Mouse (Mus musculus): ENCODE results near the gene Wwox. TPM values are rescaled to one million over a fixed set of nuclear protein-coding genes. Genes with fewer than 3 reads are reported as not detected.

Gene Wwox
- total and polyA plus RNA-seq, 3 experiments = 7.6 to 61.8 (median 12.2) TPM

GRCm38 (mm10) chr8:114684046-114684702 is 244.7 kb downstream of the Wwox start (continued):
- no peak for TF ChIP-seq ZNF384 (IDR thresholded peaks at IDR 0.05; ENCODE audit: low read depth, low read length)
- no peak for TF ChIP-seq POLR2AphosphoS5 (IDR thresholded peaks at IDR 0.05; ENCODE audit: borderline replicate concordance, low read depth, low read length)

DNA sequence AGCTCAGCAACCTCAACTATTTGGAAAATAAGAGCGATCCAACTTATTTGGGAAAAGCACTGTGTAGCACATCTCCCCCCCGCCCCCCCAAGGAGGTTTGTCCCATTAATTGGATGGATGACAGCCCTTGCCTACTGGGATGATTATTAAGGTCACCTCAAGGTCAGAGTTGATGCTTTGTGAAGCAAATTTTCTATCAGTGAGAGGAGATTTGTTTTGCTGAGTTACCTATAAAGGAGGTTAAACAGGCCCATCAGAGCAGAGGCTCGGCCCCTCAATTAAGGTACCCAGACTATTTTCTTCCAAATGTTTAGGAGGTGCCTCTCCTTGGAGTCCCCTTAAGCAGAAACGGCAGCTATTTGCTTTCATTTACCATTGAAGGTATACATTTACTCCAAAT is 247.0 kb downstream of the Wwox start:
- Histone ChIP-seq H3K27ac (ENCODE audit: control insufficient read depth, low read depth, low read length) (no peak overlapping the region), H3K9ac (ENCODE audit: control insufficient read depth, low read depth, low read length, poor library complexity, severe bottlenecking) (no peak overlapping the region), H3K4me1 (ENCODE audit: control insufficient read depth in 1 of 2, insufficient read depth in 2 of 2, low read length in 2 of 2) (no peaks in the 10 kb centered on the region), H3K36me3 (ENCODE audit: control insufficient read depth in 1 of 2, insufficient read depth in 2 of 2, low read length in 2 of 2) (no peaks in the 10 kb centered on the region), H3K9me3 (replicated peaks; ENCODE audit: insufficient read depth, low read length) (no peaks in the 10 kb centered on the region), H3K27me3 (ENCODE audit: control insufficient read depth in 1 of 2, insufficient read depth in 2 of 2, low read length in 2 of 2) (no peaks in the 10 kb centered on the region), H3K79me2 (ENCODE audit: control insufficient read depth, insufficient read depth, low read length, poor library complexity) (no peaks in the 10 kb centered on the region), H3K4me3 (ENCODE audit: control insufficient read depth in 1 of 2, insufficient read depth in 1 of 2, low read depth in 2 of 2, low read length in 2 of 2) (no peak overlapping the region)
- DNase-seq (ENCODE audit: low read depth, low spot score) = no peak
- TF ChIP-seq UBTF (IDR thresholded peaks at IDR 0.05; ENCODE audit: borderline replicate concordance, insufficient read depth, low read depth, low read length) (no peak), TAL1 (IDR thresholded peaks at IDR 0.05; ENCODE audit: low read length) (no peak), ETS1 (IDR thresholded peaks at IDR 0.05; ENCODE audit: low read depth, low read length) (no peak), POLR2AphosphoS2 (IDR thresholded peaks at IDR 0.05; ENCODE audit: low read length) (no peak), USF1 (IDR thresholded peaks at IDR 0.05; ENCODE audit: low read depth, low read length) (no peak), GABPA (IDR thresholded peaks at IDR 0.05; ENCODE audit: low read depth, low read length) (no peak), TBP (IDR thresholded peaks at IDR 0.05; ENCODE audit: low read depth, low read length) (no peak), ZNF384 (IDR thresholded peaks at IDR 0.05; ENCODE audit: low read depth, low read length) (no peak), CTCF (IDR thresholded peaks at IDR 0.05 in 2 of 3, conservative IDR thresholded peaks at IDR 0.05 in 1 of 3; ENCODE audit: control insufficient read depth in 1 of 3, insufficient read depth in 1 of 3, low read depth in 2 of 3, low read length in 3 of 3, poor library complexity in 1 of 3, severe bottlenecking in 1 of 3) (no peak), MAX (IDR thresholded peaks at IDR 0.05; ENCODE audit: low read length) (no peak), RCOR1 (IDR thresholded peaks at IDR 0.05; ENCODE audit: low read depth, low read length) (no peak), ZC3H11A (IDR thresholded peaks at IDR 0.05; ENCODE audit: low read depth, low read length) (no peak), RAD21 (IDR thresholded peaks at IDR 0.05; ENCODE audit: low read depth, low read length) (no peak)

GRCm38 (mm10) chr8:114688732-114689131 is 249.3 kb downstream of the Wwox start:
- Histone ChIP-seq H3K27me3 (ENCODE audit: control insufficient read depth in 1 of 2, insufficient read depth in 2 of 2, low read length in 2 of 2) (no peaks in the 10 kb centered on the region), H3K27ac (ENCODE audit: control insufficient read depth, low read depth, low read length) (no peak overlapping the region), H3K4me1 (ENCODE audit: control insufficient read depth in 1 of 2, insufficient read depth in 2 of 2, low read length in 2 of 2) (no peaks in the 10 kb centered on the region), H3K36me3 (ENCODE audit: control insufficient read depth in 1 of 2, insufficient read depth in 2 of 2, low read length in 2 of 2) (no peaks in the 10 kb centered on the region), H3K79me2 (ENCODE audit: control insufficient read depth, insufficient read depth, low read length, poor library complexity) (no peaks in the 10 kb centered on the region), H3K4me3 (ENCODE audit: control insufficient read depth in 1 of 2, insufficient read depth in 1 of 2, low read depth in 2 of 2, low read length in 2 of 2) (no peak overlapping the region), H3K9ac (ENCODE audit: control insufficient read depth, low read depth, low read length, poor library complexity, severe bottlenecking) (no peak overlapping the region), H3K9me3 (replicated peaks; ENCODE audit: insufficient read depth, low read length) (no peaks in the 10 kb centered on the region)
- TF ChIP-seq TCF12 (IDR thresholded peaks at IDR 0.05; ENCODE audit: low read depth, low read length) = no peak
- no peak for TF ChIP-seq MXI1 (IDR thresholded peaks at IDR 0.05; ENCODE audit: low read depth, low read length)
- no peak for TF ChIP-seq MYB (IDR thresholded peaks at IDR 0.05; ENCODE audit: low read depth, low read length)
- no peak for TF ChIP-seq ZC3H11A (IDR thresholded peaks at IDR 0.05; ENCODE audit: low read depth, low read length)
- TF ChIP-seq CTCF (IDR thresholded peaks at IDR 0.05 in 2 of 3, conservative IDR thresholded peaks at IDR 0.05 in 1 of 3; ENCODE audit: control insufficient read depth in 1 of 3, insufficient read depth in 1 of 3, low read depth in 2 of 3, low read length in 3 of 3, poor library complexity in 1 of 3, severe bottlenecking in 1 of 3) = no peak
- no peak for TF ChIP-seq TBP (IDR thresholded peaks at IDR 0.05; ENCODE audit: low read depth, low read length)
- no peak for DNase-seq (ENCODE audit: low read depth, low spot score)
